Mouse (Mus musculus) lung, postnatal 0 days (tissue): ENCODE measurements around the gene Gm10181. TPM values are rescaled to one million over a fixed set of nuclear protein-coding genes. Genes with fewer than 3 reads are reported as not detected.
A peak's percentile ranks its signal among the peaks of the same experiment; 100 is the strongest.
"Not testable (repeated sequence)": the region's sequence is repeated elsewhere in the genome, so short reads cannot be mapped to it uniquely, and the experiment has no call there.

Experiments
- ATAC-seq: fragments of 200-750 bp; cut with Nextera tagmentation; 2 replicates; pipeline ENCODE4 v1.8.0; 2017; ENCODE audit warnings: moderate library complexity
- DNase-seq: peaks from one replicate; pipeline ENCODE4 v3.0.0-alpha.2; 2016; ENCODE audit warnings: low spot score
- H3K27ac ChIP-seq: fragments of 300-500 bp; sonication (generic); 2 replicates; pipeline ENCODE4 v1.5.1; 2014; ENCODE audit warnings: antibody characterized with exemption, mild to moderate bottlenecking, low read length, mixed read lengths
- H3K27me3 ChIP-seq: fragments of 300-500 bp; sonication (generic); replicated peaks from 2 replicates; pipeline ENCODE4 v1.6.1; 2014; ENCODE audit warnings: low read length, mixed read lengths; ENCODE audit not compliant: insufficient read depth
- H3K36me3 ChIP-seq: fragments of 300-500 bp; sonication (generic); 2 replicates; pipeline ENCODE4 v1.6.1; 2014; ENCODE audit warnings: low read length, mixed read lengths; ENCODE audit not compliant: insufficient read depth
- H3K4me1 ChIP-seq: fragments of 300-500 bp; sonication (generic); 2 replicates; pipeline ENCODE4 v1.6.1; 2014; ENCODE audit warnings: antibody characterized with exemption, low read depth, low read length, mixed read lengths; ENCODE audit not compliant: insufficient read depth
- H3K4me2 ChIP-seq: fragments of 300-500 bp; sonication (generic); replicated peaks from 2 replicates; pipeline ENCODE4 v1.6.1; 2014; ENCODE audit warnings: low read depth, mild to moderate bottlenecking, low read length, moderate library complexity, mixed read lengths
- H3K4me3 ChIP-seq: fragments of 300-500 bp; sonication (generic); 2 replicates; pipeline ENCODE4 v1.5.1; 2014; ENCODE audit warnings: low read depth, low read length
- H3K9ac ChIP-seq: fragments of 300-500 bp; sonication (generic); replicated peaks from 2 replicates; pipeline ENCODE4 v1.6.1; 2014; ENCODE audit warnings: low read depth, mild to moderate bottlenecking
- H3K9me3 ChIP-seq: fragments of 300-500 bp; sonication (generic); 2 replicates; pipeline ENCODE4 v1.6.1; 2016; ENCODE audit warnings: low read length, mixed read lengths
- CTCF ChIP-seq: IDR thresholded peaks from 2 replicates; pipeline ENCODE4 v1.5.1; 2016; ENCODE audit warnings: antibody characterized with exemption, mild to moderate bottlenecking
- EP300 ChIP-seq: IDR thresholded peaks from 2 replicates; pipeline ENCODE4 v1.6.1; 2016; ENCODE audit warnings: antibody characterized with exemption, mild to moderate bottlenecking, control low read depth
- WGBS: fragments of 180-500 bp; shearing (Covaris S2); extraction: QIAGEN DNeasy Blood & Tissue Kit; methylation state at CpG from one replicate; pipeline ENCODE4 v1.1.7; 2014; 5-methylcytosine and 5-hydroxymethylcytosine counted together
- polyA plus RNA-seq: library from polyadenylated mRNA; unstranded; fragments of >200 nt; fragmentation: Nextera tagmentation; extraction: Ambion mirVana; gene quantifications from 2 replicates; pipeline ENCODE4 v1.2.1, GENCODE M21; 2015

Gene Gm10181
- polyA plus RNA-seq, 1 experiment from 2014 or later: not detected

DNA sequence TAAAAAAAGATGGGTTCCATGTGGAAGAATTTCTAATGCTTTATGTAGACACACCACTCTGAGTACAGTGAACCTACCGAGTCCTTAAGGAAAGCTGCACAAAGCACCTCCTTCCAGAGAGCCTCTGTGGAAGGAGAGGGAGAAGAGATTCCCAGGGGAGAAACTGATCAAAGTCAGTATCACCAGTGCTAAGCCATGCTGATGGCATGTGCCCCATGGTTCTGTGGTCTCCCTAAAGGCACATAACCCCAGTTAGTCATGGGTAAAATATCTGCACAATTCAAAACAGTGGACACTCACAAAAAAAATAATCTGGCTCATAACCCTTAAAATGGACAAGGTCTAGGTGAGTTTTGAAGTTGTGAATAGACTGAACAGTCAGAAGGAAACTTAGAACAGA lies 13.7 kb downstream of the Gm10181 start:
- peaks cover 16% of the 10 kb centered on the region; the same call in 1 of the 2 replicates for H3K36me3 ChIP-seq
- TF ChIP-seq CTCF (no peak), EP300 (no peak)
- H3K27me3 ChIP-seq: no peaks in the 10 kb centered on the region

DNA sequence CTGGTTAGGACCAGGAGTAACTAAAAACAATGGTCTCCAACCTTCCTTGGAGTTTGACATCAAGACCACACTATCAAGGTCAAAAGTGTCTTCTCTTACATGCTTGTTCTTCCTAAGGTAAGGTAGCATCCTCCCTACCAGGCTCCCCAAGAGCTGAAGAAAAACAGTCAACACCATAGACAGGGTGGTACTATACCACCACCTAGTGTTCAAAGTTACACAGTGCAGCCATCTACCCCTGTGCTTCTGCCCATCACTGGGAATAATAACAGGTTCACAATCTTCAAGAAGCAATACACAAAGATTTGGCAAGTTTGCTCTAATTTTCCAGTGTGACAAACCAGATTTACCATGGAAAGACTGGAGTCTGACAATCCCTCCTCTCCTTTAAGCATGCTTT lies 15.4 kb downstream of the Gm10181 start:
- TF ChIP-seq EP300 (no peak), CTCF (peak; percentile 93)
- Histone ChIP-seq H3K9me3 (peaks cover 3% of the 10 kb centered on the region; the same call in 1 of the 2 replicates), H3K27me3 (no peaks in the 10 kb centered on the region), H3K4me1 (no peaks in the 10 kb centered on the region), H3K9ac (no peak overlapping the region), H3K4me3 (no peak overlapping the region), H3K4me2 (no peak overlapping the region), H3K36me3 (peaks cover 20% of the 10 kb centered on the region; the same call in 1 of the 2 replicates), H3K27ac (no peak overlapping the region)
- DNase-seq (peak; percentile 49), ATAC-seq (no peak)

More for the DNA sequence above, 13.7 kb downstream of the Gm10181 start:
- 88% methylated on average over 1 of the region's 1 CpGs for WGBS
- Histone ChIP-seq H3K27ac (no peak overlapping the region), H3K4me2 (no peak overlapping the region), H3K4me3 (no peak overlapping the region), H3K9ac (no peak overlapping the region), H3K4me1 (no peaks in the 10 kb centered on the region), H3K9me3 (peaks cover 3% of the 10 kb centered on the region; the same call in 1 of the 2 replicates)
- no peak for DNase-seq
- ATAC-seq: no peak

DNA sequence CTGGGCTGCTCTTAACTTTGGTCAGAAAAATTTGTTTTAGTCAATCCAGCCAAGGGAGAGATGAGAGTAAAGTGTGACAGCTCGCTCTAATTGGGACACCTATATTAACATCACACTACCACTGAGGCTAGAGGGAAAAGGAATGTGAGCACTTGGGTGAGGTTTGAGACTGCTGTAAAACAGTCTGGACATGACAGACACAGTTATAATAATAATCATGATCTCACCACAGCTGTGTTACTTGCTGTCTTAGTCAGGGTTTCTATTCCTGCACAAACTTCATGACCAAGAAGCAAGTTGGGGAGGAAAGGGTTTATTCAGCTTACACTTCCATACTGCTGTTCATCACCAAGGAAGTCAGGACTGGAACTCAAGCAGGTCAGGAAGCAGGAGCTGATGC lies 34.4 kb downstream of the Gm10181 start:
- peaks cover 12% of the 10 kb centered on the region; the same call in 1 of the 2 replicates for H3K36me3 ChIP-seq
- H3K4me2 ChIP-seq, DNase-seq, H3K9ac ChIP-seq, H3K4me1 ChIP-seq, H3K4me3 ChIP-seq, ATAC-seq, H3K27me3 ChIP-seq, H3K9me3 ChIP-seq, H3K27ac ChIP-seq: not testable (repeated sequence)
- WGBS: 96% methylated on average over 1 of the region's 1 CpGs

DNA sequence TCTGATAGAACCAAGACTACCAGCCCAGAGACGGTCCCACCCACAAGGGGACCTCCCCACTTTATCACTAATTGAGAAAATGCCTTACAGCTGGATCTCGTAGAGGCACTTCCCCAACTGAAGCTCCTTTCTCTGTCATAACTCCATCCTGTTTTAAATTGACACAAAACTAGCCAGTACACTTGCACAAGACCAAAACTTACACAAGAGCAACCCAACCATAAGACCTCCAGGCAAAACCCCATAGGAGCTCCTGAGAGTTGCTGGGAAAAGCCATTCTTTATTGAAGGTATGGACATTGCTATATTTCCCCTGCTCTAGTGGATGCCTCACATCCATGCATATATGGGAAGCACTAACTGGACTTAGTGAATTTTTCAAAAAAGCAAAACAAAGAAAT lies 34.8 kb downstream of the Gm10181 start:
- Histone ChIP-seq H3K36me3 (peaks cover 12% of the 10 kb centered on the region; the same call in 1 of the 2 replicates), H3K27me3 (no peaks in the 10 kb centered on the region), H3K9ac (no peak overlapping the region), H3K4me3 (no peak overlapping the region), H3K9me3 (no peaks in the 10 kb centered on the region), H3K4me1 (no peaks in the 10 kb centered on the region), H3K4me2 (no peak overlapping the region), H3K27ac (no peak overlapping the region)
- TF ChIP-seq CTCF: no peak
- TF ChIP-seq EP300: no peak
- no peak for ATAC-seq
- 78% methylated on average over 2 of the region's 2 CpGs for WGBS
- DNase-seq: no peak

DNA sequence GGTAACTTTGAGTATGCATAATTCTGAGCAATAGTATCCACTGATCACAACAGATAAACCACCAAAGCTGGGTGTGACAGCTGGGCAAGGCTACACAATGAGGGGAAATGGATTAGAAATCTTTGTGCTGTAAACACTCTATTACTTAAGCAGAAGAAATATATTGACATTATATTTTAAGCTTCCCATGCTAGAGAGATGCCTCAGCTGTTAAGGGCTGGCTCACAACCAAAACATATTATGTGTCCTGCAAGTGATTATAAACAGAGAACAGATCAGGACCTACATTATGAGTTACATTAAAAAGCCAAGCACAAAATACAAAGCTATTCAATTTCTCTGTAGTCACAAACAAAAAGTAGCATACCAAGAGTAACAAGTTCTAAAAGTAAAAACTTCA lies 43.0 kb downstream of the Gm10181 start:
- Histone ChIP-seq H3K36me3 (0 out of 2 replicates have a peak, but pooled peaks cover 3% of the 10 kb centered on the region), H3K4me1 (peaks cover 2% of the 10 kb centered on the region; the same call in 1 of the 2 replicates), H3K4me3 (no peak overlapping the region), H3K9me3 (no peaks in the 10 kb centered on the region), H3K27ac (no peak overlapping the region), H3K4me2 (no peak overlapping the region), H3K9ac (no peak overlapping the region), H3K27me3 (no peaks in the 10 kb centered on the region)
- DNase-seq (no peak), ATAC-seq (peak; percentile 19; the same call in 1 of the 2 replicates)
- peak; percentile 40; the same call in 1 of the 2 replicates for TF ChIP-seq EP300
- TF ChIP-seq CTCF: no peak

DNA sequence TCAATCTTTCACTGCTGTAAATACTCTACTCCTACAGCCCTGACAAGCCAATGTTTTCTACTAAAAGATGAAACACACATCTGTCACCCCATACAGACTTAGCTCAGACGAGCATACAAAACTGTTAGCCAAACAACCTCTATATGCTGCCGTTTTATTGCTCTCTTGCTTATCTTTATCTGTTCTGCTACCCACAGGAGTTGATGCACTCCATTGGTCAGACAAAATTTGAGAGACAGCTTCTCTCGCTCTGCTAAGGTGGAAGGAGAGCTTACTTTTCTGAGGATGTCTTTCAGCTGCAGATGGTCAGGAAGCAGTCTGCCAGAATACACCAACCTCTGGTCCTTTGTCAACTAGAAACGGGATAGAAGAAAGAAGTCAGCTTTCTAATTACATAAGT lies 43.7 kb downstream of the Gm10181 start:
- Histone ChIP-seq H3K36me3 (0 out of 2 replicates have a peak, but pooled peaks cover 3% of the 10 kb centered on the region), H3K4me3 (no peak overlapping the region), H3K4me1 (peaks cover 2% of the 10 kb centered on the region; the same call in 1 of the 2 replicates), H3K27me3 (no peaks in the 10 kb centered on the region), H3K27ac (no peak overlapping the region), H3K9me3 (no peaks in the 10 kb centered on the region), H3K9ac (no peak overlapping the region), H3K4me2 (no peak overlapping the region)
- no peak for ATAC-seq
- TF ChIP-seq EP300 (no peak), CTCF (no peak)
- WGBS: 56% methylated on average over 4 of the region's 4 CpGs
- no peak for DNase-seq

DNA sequence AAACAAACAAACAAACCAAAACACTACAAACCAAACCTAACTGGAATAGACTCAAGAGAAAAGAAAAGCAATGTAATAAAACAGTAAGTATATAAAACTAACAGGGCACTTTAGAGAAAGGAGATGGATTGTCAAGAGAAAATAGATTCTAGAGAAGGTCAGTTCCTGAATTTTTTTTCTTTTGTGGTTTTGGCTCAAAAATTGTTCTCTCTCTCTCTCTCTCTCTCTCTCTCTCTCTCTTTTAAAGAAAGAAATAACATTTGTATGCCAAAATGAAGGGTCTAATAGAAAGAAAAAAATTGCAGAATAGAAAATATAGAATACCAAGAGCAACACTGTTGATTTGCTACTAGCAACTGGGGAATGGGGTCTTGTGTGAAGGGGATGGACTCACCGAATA lies 49.7 kb downstream of the Gm10181 start:
- ATAC-seq (no peak), DNase-seq (no peak)
- no peaks in the 10 kb centered on the region for H3K9me3 ChIP-seq
- peaks cover 4% of the 10 kb centered on the region for H3K4me1 ChIP-seq
- no peaks in the 10 kb centered on the region for H3K36me3 ChIP-seq
- H3K4me2 ChIP-seq: no peak overlapping the region
- WGBS: 97% methylated on average over 1 of the region's 1 CpGs
- no peak overlapping the region for H3K4me3 ChIP-seq
- TF ChIP-seq CTCF (no peak), EP300 (no peak)
- no peak overlapping the region for H3K9ac ChIP-seq
- H3K27ac ChIP-seq: no peak overlapping the region
- no peaks in the 10 kb centered on the region for H3K27me3 ChIP-seq

Other genes starting within 250 kb of the Gm10181 start
- gene Herpud2, start 62.4 kb downstream of the Gm10181 start, polyA plus RNA-seq: 36.2 and 39.3 TPM in 2 replicates
- 237 and 274 TPM in 2 replicates for gene Sept7, start 163.0 kb downstream of the Gm10181 start, polyA plus RNA-seq